Mouse (Mus musculus): ENCODE data around the gene Usp40. TPM values are rescaled to one million over a fixed set of nuclear protein-coding genes. Genes with fewer than 3 reads are reported as not detected.

The Usp40 gene
- 14.5 TPM for polyA plus RNA-seq (2017; shearing (Covaris generic))

DNA sequence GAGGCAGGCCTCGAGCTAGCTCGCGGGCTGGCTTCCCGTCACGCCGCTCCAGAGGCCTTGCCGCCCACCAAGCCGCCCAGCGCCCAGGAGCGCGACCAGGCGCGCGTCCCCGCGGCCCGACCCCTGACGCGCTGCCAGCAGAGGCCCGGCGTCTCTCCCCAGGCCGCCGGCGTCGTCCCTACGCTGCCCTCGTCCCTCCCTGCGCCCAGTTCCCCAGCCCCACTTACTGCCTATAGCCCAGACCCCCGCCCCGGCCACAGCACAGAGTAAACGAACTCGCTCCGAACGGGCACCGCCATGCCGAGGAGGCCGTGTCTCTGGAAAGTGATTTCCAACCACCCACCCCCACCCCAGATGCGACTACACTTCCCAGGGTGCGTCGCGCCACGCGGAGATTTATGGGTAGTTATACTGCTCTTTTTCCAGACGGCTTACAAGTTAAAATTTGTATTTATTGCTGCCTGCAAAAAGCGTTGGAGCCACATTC is at the start of gene Usp40:
Gene Usp40, minus strand, starts transcription at position 341 of the 487 bp plus-strand sequence.

DNA sequence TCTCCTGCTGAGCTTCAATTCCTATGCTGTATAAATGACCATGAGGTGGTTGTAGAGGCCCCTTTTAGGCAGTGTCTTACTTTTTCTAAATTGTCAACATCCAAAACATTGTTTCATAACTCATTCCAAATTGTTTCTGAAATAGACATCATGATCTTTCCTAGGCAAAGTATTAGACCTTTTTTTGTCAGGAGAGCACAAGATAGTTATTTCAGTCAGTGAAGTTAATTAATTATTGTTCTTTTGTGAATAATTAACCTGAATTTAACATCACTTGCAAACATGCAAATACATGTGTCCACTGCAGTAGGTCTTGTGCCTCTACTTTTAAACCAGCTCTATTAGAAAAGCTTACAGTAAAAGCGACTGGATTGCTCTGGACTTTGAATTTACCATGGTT is 46.7 kb upstream of the Usp40 start, which contains the start of gene Ugt1a10:
Gene Ugt1a10, plus strand, starts transcription at position 301 of the 400 bp plus-strand sequence.

Other genes with a start within 250 kb of the Usp40 start
- gene Sag, start 204.9 kb downstream of the Usp40 start, polyA plus RNA-seq (2017; shearing (Covaris generic)), result 1.3 TPM
- 82.5 TPM for gene Dgkd, start 155.3 kb downstream of the Usp40 start, polyA plus RNA-seq (2017; shearing (Covaris generic))
- not detected for gene Ugt1a10, start 46.8 kb upstream of the Usp40 start, polyA plus RNA-seq (2017; shearing (Covaris generic))
- not detected for gene Ugt1a9, start 62.2 kb upstream of the Usp40 start, polyA plus RNA-seq (2017; shearing (Covaris generic))
- gene Ugt1a8, start 79.3 kb upstream of the Usp40 start, polyA plus RNA-seq (2017; shearing (Covaris generic)), result not detected
- gene Ugt1a7c, start 86.5 kb upstream of the Usp40 start, polyA plus RNA-seq (2017; shearing (Covaris generic)), result 0.16 TPM
- gene Ugt1a6b, start 94.7 kb upstream of the Usp40 start, polyA plus RNA-seq (2017; shearing (Covaris generic)), result not detected
- 1.1 TPM for gene Ugt1a6a, start 126.3 kb upstream of the Usp40 start, polyA plus RNA-seq (2017; shearing (Covaris generic))
- gene Ugt1a5, start 157.5 kb upstream of the Usp40 start, polyA plus RNA-seq (2017; shearing (Covaris generic)), result not detected
- gene Ugt1a2, start 192.1 kb upstream of the Usp40 start, polyA plus RNA-seq (2017; shearing (Covaris generic)), result 0.56 TPM
- not detected for gene Dnajb3, start 197.2 kb upstream of the Usp40 start, polyA plus RNA-seq (2017; shearing (Covaris generic))
- not detected for gene Ugt1a1, start 203.4 kb upstream of the Usp40 start, polyA plus RNA-seq (2017; shearing (Covaris generic))
- gene Mroh2a, start 218.4 kb upstream of the Usp40 start, polyA plus RNA-seq (2017; shearing (Covaris generic)), result 2.7 TPM

All from effector memory CD4-positive, alpha-beta T cell, adult 7 months (primary cell).